ENCODE assay signal across 16 mouse cellular contexts in the genomic region with DNA sequence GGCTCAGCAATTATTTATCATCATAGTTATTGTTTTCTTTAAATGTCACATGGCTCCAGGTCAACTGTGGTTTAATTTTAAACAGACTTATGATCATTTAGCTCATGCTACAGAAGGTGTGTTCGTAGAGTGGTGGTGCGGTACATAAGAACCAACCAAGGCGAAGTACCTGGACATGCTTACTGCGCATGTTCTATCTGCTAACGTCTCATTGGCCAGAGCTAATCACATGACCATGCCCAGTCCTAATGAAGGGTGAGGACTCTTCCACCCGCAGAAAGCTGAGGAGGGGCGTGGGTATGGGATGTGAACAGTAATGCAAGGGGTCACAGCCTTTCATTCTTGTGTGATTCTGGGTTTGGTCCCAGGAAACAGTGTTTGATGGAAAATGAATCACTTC. TPM values are rescaled to one million over a fixed set of nuclear protein-coding genes. Genes with fewer than 3 reads are reported as not detected.
"Had no signal": no experiment of that assay in that cellular context is flagged by ENCODE, and none has a peak within 500 bp of the region (broad histone marks: within the 10 kb centered on the region; RNA-seq: fewer than 3 reads in every experiment).

No protein-coding gene starts in this region.

- H3K9me3 ChIP-seq: megakaryocyte, embryonic 14.5 days; midbrain, embryonic 13.5 days; midbrain, embryonic 15.5 days; neural tube, embryonic 12.5 days; stomach, embryonic 15.5 days had no signal

- H3K4me2 ChIP-seq: lung, embryonic 14.5 days; midbrain, embryonic 11.5 days; midbrain, embryonic 13.5 days; midbrain, embryonic 15.5 days; neural tube, embryonic 12.5 days; stomach, embryonic 15.5 days had no signal

- H3K36me3 ChIP-seq: midbrain, embryonic 13.5 days; midbrain, embryonic 15.5 days; neural tube, embryonic 12.5 days; stomach, embryonic 15.5 days had no signal

- H3K4me3 ChIP-seq: megakaryocyte, embryonic 14.5 days; midbrain, embryonic 13.5 days; midbrain, embryonic 15.5 days; neural tube, embryonic 12.5 days; stomach, embryonic 15.5 days had no signal

- H3K27me3 ChIP-seq: midbrain, embryonic 13.5 days; midbrain, embryonic 15.5 days; neural tube, embryonic 12.5 days; stomach, embryonic 15.5 days had no signal

- H3K9ac ChIP-seq: lung, embryonic 14.5 days; midbrain, embryonic 13.5 days; midbrain, embryonic 15.5 days; neural tube, embryonic 12.5 days; stomach, embryonic 15.5 days had no signal

- H3K27ac ChIP-seq: midbrain, embryonic 13.5 days; midbrain, embryonic 15.5 days; neural tube, embryonic 12.5 days; stomach, embryonic 15.5 days; stomach, postnatal 0 days had no signal

- ATAC-seq: midbrain, embryonic 13.5 days; midbrain, embryonic 15.5 days had no signal

- H3K4me1 ChIP-seq: midbrain, embryonic 13.5 days; midbrain, embryonic 15.5 days; neural tube, embryonic 12.5 days; stomach, embryonic 15.5 days had no signal

- DNase-seq: lung, adult 18-20 months; lung, embryonic 14.5 days; lung, postnatal 10 days; lung, postnatal 4 days; right cerebral cortex, postnatal 14 days; thymus, adult 2 months; thymus, postnatal 25 days; thymus, postnatal 4 days had no signal

RNA-seq across cellular contexts. Expression of a gene that starts 49.4 kb away (rescaled TPM):
- total RNA-seq: monocyte, adult 5-6 weeks had no signal
- polyA plus RNA-seq: lung, embryonic 14.5 days had no signal
